Mouse (Mus musculus) cerebellum, adult 2 months (tissue): Measurements from ENCODE around the gene Proser3. TPM values are rescaled to one million over a fixed set of nuclear protein-coding genes. Genes with fewer than 3 reads are reported as not detected.
"Not testable (repeated sequence)": the region's sequence is repeated elsewhere in the genome, so short reads cannot be mapped to it uniquely, and the experiment has no call there.

ENCODE experiments used
- DNase-seq, 2 experiments: peaks; one replicate each; pipeline ENCODE4 v3.0.0; 2021
- H3K27ac ChIP-seq: fragments of 200-500 bp; 2 replicates; pipeline ENCODE4 v1.5.1; 2012; ENCODE audit warnings: low read length, control low read depth, inconsistent platforms; ENCODE audit not compliant: insufficient read depth
- H3K27me3 ChIP-seq: fragments of 200-500 bp; 2 replicates; pipeline ENCODE4 v1.6.1; 2012; ENCODE audit warnings: inconsistent platforms, mild to moderate bottlenecking, low read length, moderate library complexity; ENCODE audit not compliant: control insufficient read depth, insufficient read depth
- H3K4me1 ChIP-seq: fragments of 200-500 bp; 2 replicates; pipeline ENCODE4 v1.6.1; 2011; ENCODE audit warnings: low read length; ENCODE audit not compliant: control insufficient read depth, insufficient read depth
- H3K4me3 ChIP-seq: fragments of 200-500 bp; replicated peaks from 2 replicates; pipeline ENCODE3; 2011; ENCODE audit warnings: mild to moderate bottlenecking, low read depth, low read length, control low read depth; ENCODE audit not compliant: insufficient read depth
- CTCF ChIP-seq: fragments of 200-500 bp; IDR thresholded peaks from 2 replicates; pipeline ENCODE4 v1.5.1; 2011; ENCODE audit warnings: low read depth, mild to moderate bottlenecking, control low read depth, low read length, moderate library complexity, borderline replicate concordance; ENCODE audit not compliant: insufficient read depth
- POLR2A ChIP-seq: fragments of 200-500 bp; IDR thresholded peaks from 2 replicates; pipeline ENCODE4 v1.6.1; 2011; ENCODE audit warnings: low read length, control low read depth, borderline replicate concordance; ENCODE audit not compliant: insufficient read depth
- WGBS: fragments of 180-500 bp; shearing (Covaris S2); methylation state at CpG from one replicate; pipeline ENCODE4 v1.1.7; 2018; 5-methylcytosine and 5-hydroxymethylcytosine counted together
- polyA plus RNA-seq: library from polyadenylated mRNA; depleted of rRNA; stranded (reverse); fragments of >200 nt; gene quantifications from 2 replicates; pipeline ENCODE4 v1.2.3, GENCODE M21; 2012; rRNA removed

Proser3 gene
- polyA plus RNA-seq, 1 experiment, result 7.4 TPM

- Histone ChIP-seq H3K27ac (no peak overlapping the region), H3K27me3 (no peaks in the 10 kb centered on the region), H3K4me1 (peaks cover 7% of the 10 kb centered on the region), H3K4me3 (no peak overlapping the region)
- no peak for DNase-seq
- no peak for TF ChIP-seq CTCF
- no peak for TF ChIP-seq POLR2A
- 72% methylated on average over 24 of the region's 24 CpGs for WGBS
These were observed 36.9 kb downstream of the Proser3 start for GRCm38 (mm10) chr7:30515003-30515760.

DNA sequence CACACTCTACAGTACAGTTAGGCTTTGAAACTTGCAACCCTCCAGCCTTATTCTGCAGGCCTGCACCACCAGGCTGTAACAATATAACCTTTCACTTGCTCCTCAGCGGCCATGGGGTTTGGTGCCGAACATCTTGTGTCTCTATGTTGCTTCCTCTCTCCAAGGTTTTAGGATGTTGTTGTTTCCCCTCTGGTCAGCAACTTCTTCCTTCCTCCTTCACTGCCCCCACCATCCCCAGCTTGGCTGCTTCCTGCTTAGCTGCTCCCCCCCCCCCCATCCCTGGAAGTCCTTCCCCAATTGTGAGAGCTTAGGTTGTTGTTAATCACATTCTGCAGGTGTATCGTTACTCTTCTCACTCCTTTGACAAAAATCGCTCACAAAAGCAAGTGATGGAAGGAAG is 44.0 kb downstream of the Proser3 start:
- WGBS, result 63% methylated on average over 4 of the region's 4 CpGs

GRCm38 (mm10) chr7:30501159-30501558 is 50.9 kb downstream of the Proser3 start:
- H3K27ac ChIP-seq, DNase-seq, H3K4me3 ChIP-seq, H3K27me3 ChIP-seq, H3K4me1 ChIP-seq: not testable (repeated sequence)
- WGBS, result 65% methylated on average over 5 of the region's 5 CpGs

More for the DNA sequence above, 44.0 kb downstream of the Proser3 start:
- Histone ChIP-seq H3K4me1 (no peaks in the 10 kb centered on the region), H3K27ac (no peak overlapping the region), H3K4me3 (no peak overlapping the region), H3K27me3 (no peaks in the 10 kb centered on the region)
- TF ChIP-seq CTCF (no peak), POLR2A (no peak)
- DNase-seq, result no peak

GRCm38 (mm10) chr7:30495506-30496042 is 56.5 kb downstream of the Proser3 start:
- H3K27ac ChIP-seq, H3K4me3 ChIP-seq, H3K27me3 ChIP-seq, H3K4me1 ChIP-seq, DNase-seq: not testable (repeated sequence)
- WGBS, result 37% methylated on average over 5 of the region's 5 CpGs

GRCm38 (mm10) chr7:30493401-30493931 is 58.6 kb downstream of the Proser3 start, which contains the start of gene Prodh2:
Gene Prodh2 (plus strand): TSS chr7:30493622.
- TF ChIP-seq POLR2A (no peak), CTCF (no peak)
- Histone ChIP-seq H3K27ac (no peak within 1 kb of the TSS), H3K27me3 (no peaks in the 10 kb centered on the region), H3K4me1 (no peaks in the 10 kb centered on the region), H3K4me3 (no peak within 1 kb of the TSS)
- WGBS, result 57% methylated on average over 11 of the region's 11 CpGs
- no peak for DNase-seq

DNA sequence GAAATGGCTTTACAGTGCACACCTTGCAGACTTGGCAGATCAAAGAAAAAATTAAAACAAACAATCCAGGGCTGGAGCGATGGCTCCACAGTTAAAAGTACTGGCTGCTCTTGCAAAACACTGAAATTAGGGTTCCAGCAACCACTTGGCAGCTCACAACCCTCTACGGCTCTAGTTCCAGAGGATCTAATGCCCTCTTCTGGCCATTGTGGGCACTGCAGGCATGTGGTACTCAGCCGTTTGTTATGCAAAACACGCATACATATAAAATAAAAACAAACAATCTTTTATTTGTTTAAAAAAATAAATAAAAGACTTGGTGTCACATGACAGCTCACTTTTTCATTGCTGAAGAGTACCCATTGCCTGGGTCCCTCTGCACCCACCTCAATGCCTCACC is 59.3 kb downstream of the Proser3 start:
- no peak overlapping the region for H3K27ac ChIP-seq
- H3K4me3 ChIP-seq, result no peak overlapping the region
- no peaks in the 10 kb centered on the region for H3K4me1 ChIP-seq
- no peaks in the 10 kb centered on the region for H3K27me3 ChIP-seq
- 9% methylated on average over 4 of the region's 4 CpGs for WGBS
- peak; percentile 78 to 88 for DNase-seq
- TF ChIP-seq POLR2A, result no peak
- peak; percentile 84 for TF ChIP-seq CTCF

GRCm38 (mm10) chr7:30490957-30491307 is 61.2 kb downstream of the Proser3 start:
- TF ChIP-seq POLR2A (no peak), CTCF (no peak)
- Histone ChIP-seq H3K27ac (no peak overlapping the region), H3K4me3 (no peak overlapping the region), H3K27me3 (no peaks in the 10 kb centered on the region), H3K4me1 (no peaks in the 10 kb centered on the region)
- DNase-seq, result no peak
- 11% methylated on average over 6 of the region's 6 CpGs for WGBS

DNA sequence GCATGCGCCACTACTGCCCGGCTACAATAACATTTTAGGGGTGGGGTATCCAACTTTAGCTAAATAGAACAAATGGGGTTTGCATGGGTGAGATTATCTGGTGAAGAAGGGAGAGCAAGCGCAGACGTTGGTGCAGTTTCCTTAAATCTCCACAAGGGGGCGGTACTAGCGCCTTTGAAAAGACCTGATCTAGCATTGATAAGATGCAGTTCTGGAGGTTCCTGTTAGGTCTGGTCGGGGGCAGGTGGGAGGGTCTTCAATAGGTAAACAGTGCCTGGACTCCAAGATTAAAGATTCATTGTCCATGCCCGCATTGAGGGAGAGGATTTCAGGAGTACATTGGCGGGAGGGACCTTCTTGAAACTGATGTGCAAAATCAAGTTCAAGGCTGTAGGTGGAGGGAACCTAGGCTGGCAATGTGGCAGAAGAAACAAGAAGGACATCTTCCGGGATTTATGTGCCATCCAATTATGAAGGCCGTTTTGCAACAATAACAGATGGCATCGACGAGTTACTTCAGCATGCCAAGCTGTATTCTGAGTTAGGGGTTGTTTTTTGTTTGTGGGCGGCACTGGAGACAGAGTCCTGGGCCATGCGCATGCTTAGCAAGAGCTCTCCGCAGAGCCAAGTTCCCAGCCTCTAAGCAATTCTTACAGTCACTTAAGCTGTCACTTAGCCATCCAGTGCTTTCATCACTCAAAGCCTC is 61.7 kb downstream of the Proser3 start:
- no peak overlapping the region for H3K4me3 ChIP-seq
- no peaks in the 10 kb centered on the region for H3K27me3 ChIP-seq
- H3K27ac ChIP-seq, result no peak overlapping the region
- TF ChIP-seq POLR2A, result no peak
- peak; percentile 67 for TF ChIP-seq CTCF
- H3K4me1 ChIP-seq, result no peaks in the 10 kb centered on the region
- WGBS, result 14% methylated on average over 16 of the region's 16 CpGs
- peak; percentile 42 to 62 for DNase-seq

Other genes starting within 250 kb of the Proser3 start
- 197 and 214 TPM in 2 replicates for gene Alkbh6, start 243.6 kb downstream of the Proser3 start, polyA plus RNA-seq
- 63.4 and 63.8 TPM in 2 replicates for gene Syne4, start 237.5 kb downstream of the Proser3 start, polyA plus RNA-seq
- gene E130208F15Rik, start 230.6 kb downstream of the Proser3 start, polyA plus RNA-seq, result 0.57 and 0.73 TPM in 2 replicates
- 21.9 and 23.8 TPM in 2 replicates for gene Sdhaf1, start 228.4 kb downstream of the Proser3 start, polyA plus RNA-seq
- 20.4 and 22.1 TPM in 2 replicates for gene Lrfn3, start 189.5 kb downstream of the Proser3 start, polyA plus RNA-seq
- gene Tyrobp, start 138.5 kb downstream of the Proser3 start, polyA plus RNA-seq, result 23.5 and 32.5 TPM in 2 replicates
- gene Hcst, start 132.4 kb downstream of the Proser3 start, polyA plus RNA-seq, result 0.34 and 0.84 TPM in 2 replicates
- 5.1 and 5.4 TPM in 2 replicates for gene Nfkbid, start 130.6 kb downstream of the Proser3 start, polyA plus RNA-seq
- gene Aplp1, start 106.8 kb downstream of the Proser3 start, polyA plus RNA-seq, result 782 and 892 TPM in 2 replicates
- 2.7 TPM in 2 replicates for gene Kirrel2, start 94.6 kb downstream of the Proser3 start, polyA plus RNA-seq
- 0.43 and 0.56 TPM in 2 replicates for gene Nphs1, start 94.0 kb downstream of the Proser3 start, polyA plus RNA-seq
- gene Prodh2, start 58.7 kb downstream of the Proser3 start, polyA plus RNA-seq, result not detected in 2 replicates
- gene Arhgap33, start 17.2 kb downstream of the Proser3 start, polyA plus RNA-seq, result 38.5 and 39.8 TPM in 2 replicates
- gene Hspb6, start 121 bp downstream of the Proser3 start, polyA plus RNA-seq, result 23.8 and 24.3 TPM in 2 replicates
- 60.2 and 62.5 TPM in 2 replicates for gene Lin37, start 7.5 kb upstream of the Proser3 start, polyA plus RNA-seq
- gene U2af1l4, start 11.0 kb upstream of the Proser3 start, polyA plus RNA-seq, result 109 and 117 TPM in 2 replicates
- gene Gm49396, start 11.0 kb upstream of the Proser3 start, polyA plus RNA-seq, result 11.9 and 12.3 TPM in 2 replicates
- gene Psenen, start 11.3 kb upstream of the Proser3 start, polyA plus RNA-seq, result 147 and 155 TPM in 2 replicates
- 8.3 and 10.1 TPM in 2 replicates for gene Igflr1, start 13.1 kb upstream of the Proser3 start, polyA plus RNA-seq
- gene Kmt2b, start 36.4 kb upstream of the Proser3 start, polyA plus RNA-seq, result 57.7 and 60.0 TPM in 2 replicates
- not detected in 2 replicates for gene Zbtb32, start 46.6 kb upstream of the Proser3 start, polyA plus RNA-seq
- gene Upk1a, start 60.5 kb upstream of the Proser3 start, polyA plus RNA-seq, result 2.0 and 2.2 TPM in 2 replicates
- 1,224 and 1,255 TPM in 2 replicates for gene Cox6b1, start 73.9 kb upstream of the Proser3 start, polyA plus RNA-seq
- gene Etv2, start 83.6 kb upstream of the Proser3 start, polyA plus RNA-seq, result not detected in 2 replicates
- 66.6 and 69.5 TPM in 2 replicates for gene Rbm42, start 98.0 kb upstream of the Proser3 start, polyA plus RNA-seq
- 16.4 and 17.1 TPM in 2 replicates for gene Haus5, start 112.7 kb upstream of the Proser3 start, polyA plus RNA-seq
- not detected in 2 replicates for gene Pmis2, start 119.3 kb upstream of the Proser3 start, polyA plus RNA-seq
- gene 2200002J24Rik, start 146.6 kb upstream of the Proser3 start, polyA plus RNA-seq, result not detected in 2 replicates
- gene Atp4a, start 159.9 kb upstream of the Proser3 start, polyA plus RNA-seq, result 0.33 and 0.39 TPM in 2 replicates
- 247 TPM in 2 replicates for gene Tmem147, start 177.2 kb upstream of the Proser3 start, polyA plus RNA-seq
- gene Gapdhs, start 191.4 kb upstream of the Proser3 start, polyA plus RNA-seq, result not detected in 2 replicates
- gene Sbsn, start 199.2 kb upstream of the Proser3 start, polyA plus RNA-seq, result 6.3 and 6.9 TPM in 2 replicates
- 1.4 and 1.8 TPM in 2 replicates for gene Dmkn, start 211.5 kb upstream of the Proser3 start, polyA plus RNA-seq
- not detected in 2 replicates for gene Krtdap, start 235.6 kb upstream of the Proser3 start, polyA plus RNA-seq